Mouse (Mus musculus): Measurements from ENCODE around the gene Tada3.
"Not testable (repeated sequence)": the region's sequence is repeated elsewhere in the genome, so short reads cannot be mapped to it uniquely, and the experiment has no call there.

Tada3 gene

DNA sequence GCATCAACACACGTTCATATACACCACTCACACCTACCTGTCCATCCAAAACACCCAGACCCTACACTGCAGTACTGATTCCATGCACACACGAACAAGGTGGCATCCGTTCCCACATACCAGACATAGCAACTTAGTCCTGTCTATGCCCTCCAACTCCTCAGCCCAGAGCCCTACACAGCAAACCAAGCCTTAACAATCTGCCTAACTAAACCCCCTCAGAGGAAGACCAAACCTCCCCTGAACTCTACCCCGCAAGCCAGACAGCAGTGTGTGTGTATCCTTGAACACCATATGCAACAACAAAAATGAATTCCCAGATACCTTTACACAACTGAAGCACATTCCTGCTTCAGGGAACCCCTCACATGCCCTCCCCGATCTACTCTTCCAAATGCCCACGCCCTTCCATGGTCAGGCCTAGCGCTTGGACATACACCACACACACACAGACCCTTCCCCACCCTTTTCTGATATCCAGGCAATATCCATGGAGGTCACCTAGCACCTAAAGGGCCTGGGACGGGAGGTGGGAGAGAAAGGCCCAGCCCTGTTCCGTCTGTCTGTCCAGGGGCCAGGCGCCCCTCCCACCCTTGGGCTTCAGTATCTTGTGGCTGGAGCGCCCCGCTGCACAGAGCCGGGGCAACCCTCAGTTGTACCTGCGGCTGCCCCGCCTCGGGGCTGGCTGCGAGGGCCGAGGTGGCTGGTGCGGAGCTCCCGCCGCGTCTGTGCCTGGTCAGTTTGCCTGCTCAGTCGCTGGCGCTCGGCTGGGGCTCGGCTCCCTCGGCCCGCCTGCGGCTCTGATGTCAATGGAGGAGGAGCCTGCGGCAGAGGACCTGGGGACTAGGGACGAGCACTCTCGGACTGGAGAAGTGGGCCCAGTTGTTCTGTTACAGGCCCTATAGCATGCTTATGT, 34.2 kb downstream of the Tada3 start, which contains the start of gene Camk1:
Gene Camk1 (minus strand): TSS at position 808 of the 916 bp plus-strand sequence.
- in situ Hi-C loops (cut with MboI, MseI), result no loop called here

- in situ Hi-C loops (cut with MboI, MseI), result no loop called here
Observed at GRCm38 (mm10) chr6:113342297-113342696, 35.4 kb downstream of the Tada3 start.

DNA sequence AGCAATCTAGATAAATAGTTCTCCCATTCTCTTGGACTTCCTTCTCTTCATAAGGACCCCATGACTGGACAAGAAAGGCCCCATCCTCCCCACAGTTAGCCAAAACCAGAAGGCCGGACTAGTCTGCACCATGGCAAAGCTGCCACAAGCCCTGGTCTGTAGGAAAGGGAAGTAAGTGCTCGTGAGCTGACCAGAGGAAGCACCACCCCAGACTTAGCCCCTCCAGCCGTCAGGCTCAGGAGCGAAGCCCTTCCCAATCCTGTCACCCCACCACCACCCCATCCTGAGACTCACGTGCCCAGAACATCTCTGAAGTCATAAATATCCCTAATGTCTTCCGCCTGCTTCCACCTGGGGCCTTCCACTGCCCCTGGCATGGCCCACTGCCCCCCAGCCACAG, 36.1 kb downstream of the Tada3 start:
- in situ Hi-C loops (cut with MboI, MseI), result no loop called here

DNA sequence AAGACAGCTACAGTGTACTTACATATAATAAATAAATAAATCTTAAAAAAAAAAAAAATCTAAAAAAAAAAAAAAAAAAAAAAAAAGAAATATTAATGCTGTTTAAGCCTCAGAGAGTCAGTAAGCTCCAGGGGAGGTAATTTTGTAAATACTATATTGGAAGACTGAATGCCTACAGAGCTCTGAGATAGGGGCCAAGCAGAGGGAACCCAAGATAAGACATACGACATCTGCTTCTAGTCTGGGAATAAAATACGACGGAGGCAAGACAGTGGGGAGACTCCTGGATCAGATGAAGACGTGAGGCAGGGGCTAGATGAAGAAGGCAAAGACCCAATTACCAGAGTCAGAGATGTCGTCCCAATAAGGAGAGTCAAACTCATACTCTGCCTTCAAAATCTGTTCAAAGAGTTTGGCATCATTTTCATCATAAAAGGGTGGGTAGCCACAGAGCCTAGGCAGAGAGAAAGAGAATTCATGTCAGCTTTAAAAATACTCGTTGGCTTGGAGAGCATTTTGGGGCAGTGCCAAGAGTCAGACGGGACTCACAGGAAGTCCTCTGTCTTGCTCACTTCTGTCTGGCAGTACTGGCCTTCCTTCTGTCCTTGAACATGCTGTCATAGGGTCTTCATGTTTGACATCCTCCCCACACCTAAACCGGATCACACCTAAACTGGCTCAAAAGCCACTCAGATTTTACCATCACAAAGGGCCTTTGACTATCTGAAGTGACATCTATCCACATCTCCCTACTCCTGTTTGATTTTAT, 40.6 kb downstream of the Tada3 start:
- in situ Hi-C loops (cut with MboI, MseI), result no loop called here

DNA sequence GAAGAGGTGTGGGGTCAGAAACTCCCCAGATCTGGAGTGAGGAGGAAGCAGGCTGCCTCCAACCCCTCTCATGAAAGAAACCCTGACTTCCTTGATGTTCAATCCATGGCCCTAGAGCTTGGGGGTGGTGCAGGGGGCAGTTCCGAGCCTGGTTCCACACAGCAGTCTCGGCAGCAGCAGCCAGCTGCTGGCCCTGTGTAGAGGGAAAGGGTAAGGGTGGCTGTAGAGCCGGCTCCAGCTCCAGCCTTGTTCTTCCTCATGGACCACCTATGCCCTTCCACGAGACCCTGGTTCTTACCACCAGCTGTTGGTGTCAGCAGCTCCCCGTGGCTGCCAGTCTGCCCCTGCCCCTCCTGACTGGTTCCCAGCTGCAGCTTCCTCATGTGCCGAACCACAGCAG, 43.5 kb downstream of the Tada3 start:
- in situ Hi-C loops (cut with MboI, MseI), result no loop called here

DNA sequence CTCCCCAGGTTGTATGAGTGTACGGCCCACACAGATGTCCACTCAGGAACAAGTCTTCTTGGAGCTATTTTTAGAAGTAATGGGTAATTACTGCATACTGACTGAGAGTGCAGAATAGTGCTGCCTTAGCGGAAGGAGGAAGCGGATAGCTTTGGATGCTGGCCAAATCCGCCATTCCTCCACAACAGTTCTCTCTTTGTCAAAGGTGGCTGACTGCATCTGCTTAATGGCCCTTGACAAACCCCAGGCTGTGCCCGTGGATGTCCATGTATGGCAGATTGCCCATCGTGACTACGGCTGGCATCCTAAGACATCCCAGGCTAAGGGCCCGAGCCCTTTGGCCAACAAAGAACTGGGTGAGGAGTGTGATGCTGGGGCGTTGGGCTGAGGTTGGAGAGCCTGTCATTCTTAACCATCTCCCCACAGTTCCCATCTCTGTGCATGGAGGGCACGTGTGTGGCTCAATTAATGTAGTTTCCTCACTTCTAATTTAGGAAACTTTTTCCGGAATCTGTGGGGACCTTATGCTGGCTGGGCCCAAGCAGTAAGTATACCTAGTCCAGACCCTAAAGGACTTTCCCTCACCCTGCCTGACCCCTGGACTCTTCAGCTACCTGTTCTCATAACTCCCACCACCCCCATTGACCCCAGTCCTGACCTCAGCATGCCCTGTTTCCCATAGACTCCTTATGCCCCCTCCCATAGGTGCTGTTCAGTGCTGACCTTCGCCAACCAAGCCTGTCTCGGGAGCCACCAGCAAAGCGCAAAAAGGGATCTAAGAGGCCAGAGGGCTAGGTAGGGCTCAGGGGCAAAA, 44.3 kb downstream of the Tada3 start:
- in situ Hi-C loops (cut with MboI, MseI), result no loop called here

DNA sequence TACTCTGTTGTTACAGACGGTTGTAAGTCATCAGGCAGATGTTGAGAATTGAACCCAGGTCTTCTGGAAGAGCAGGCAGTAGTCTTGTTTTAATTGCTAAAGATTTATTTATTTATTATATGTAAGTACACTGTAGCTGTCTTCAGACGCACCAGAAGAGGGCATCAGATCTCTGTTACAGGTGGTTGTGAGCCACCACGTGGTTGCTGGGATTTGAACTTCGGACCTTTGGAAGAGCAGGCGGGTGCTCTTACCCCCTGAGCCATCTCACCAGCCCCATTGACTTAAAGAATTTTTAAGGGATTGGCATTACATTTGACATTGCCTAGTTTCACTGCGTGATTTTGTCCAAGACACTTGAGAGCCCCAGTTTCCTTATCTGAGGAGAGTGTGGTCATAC, 44.9 kb downstream of the Tada3 start:
- in situ Hi-C loops (cut with MboI, MseI), result not testable (repeated sequence)

GRCm38 (mm10) chr6:113331721-113332120, 46.0 kb downstream of the Tada3 start:
- in situ Hi-C loops (cut with MboI, MseI), result no loop called here

GRCm38 (mm10) chr6:113330547-113330946, 47.1 kb downstream of the Tada3 start:
- in situ Hi-C loops (cut with MboI, MseI), result no loop called here

DNA sequence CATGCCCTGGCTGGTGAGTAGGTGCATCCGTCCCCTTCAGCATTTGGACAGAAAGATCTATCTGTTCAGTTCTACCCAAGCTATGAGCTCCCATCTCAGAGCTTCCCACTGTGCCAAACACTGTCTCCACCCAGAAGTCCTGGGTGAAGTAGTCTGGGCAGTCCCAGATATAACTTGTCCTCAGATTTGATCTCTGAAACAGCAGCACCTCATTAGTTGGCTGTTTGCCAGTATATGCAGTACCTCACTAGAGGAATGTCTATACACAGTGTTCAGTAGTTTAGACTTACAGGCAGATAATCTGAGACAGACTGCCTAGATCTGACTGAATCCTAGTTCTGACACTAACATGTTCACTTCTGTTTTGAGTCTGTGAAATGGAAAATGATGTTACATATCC, 48.3 kb downstream of the Tada3 start:
- in situ Hi-C loops (cut with MboI, MseI), result no loop called here

- in situ Hi-C loops (cut with MboI, MseI), result no loop called here
Observed at GRCm38 (mm10) chr6:113326533-113327315, 51.0 kb downstream of the Tada3 start, which contains the start of gene Ogg1. Ogg1 (plus strand) TSS chr6:113326972.
